Mouse (Mus musculus) retina, postnatal 7 days (tissue): Measurements from ENCODE around the gene Dnajb14.
A peak's percentile ranks its signal among the peaks of the same experiment; 100 is the strongest.
"Not testable (repeated sequence)": the region's sequence is repeated elsewhere in the genome, so short reads cannot be mapped to it uniquely, and the experiment has no call there.

Experiments
- DNase-seq: peaks from one replicate; pipeline ENCODE4 v3.0.0-alpha.2; 2012; ENCODE audit warnings: low read depth, low spot score

Gene Dnajb14

DNA sequence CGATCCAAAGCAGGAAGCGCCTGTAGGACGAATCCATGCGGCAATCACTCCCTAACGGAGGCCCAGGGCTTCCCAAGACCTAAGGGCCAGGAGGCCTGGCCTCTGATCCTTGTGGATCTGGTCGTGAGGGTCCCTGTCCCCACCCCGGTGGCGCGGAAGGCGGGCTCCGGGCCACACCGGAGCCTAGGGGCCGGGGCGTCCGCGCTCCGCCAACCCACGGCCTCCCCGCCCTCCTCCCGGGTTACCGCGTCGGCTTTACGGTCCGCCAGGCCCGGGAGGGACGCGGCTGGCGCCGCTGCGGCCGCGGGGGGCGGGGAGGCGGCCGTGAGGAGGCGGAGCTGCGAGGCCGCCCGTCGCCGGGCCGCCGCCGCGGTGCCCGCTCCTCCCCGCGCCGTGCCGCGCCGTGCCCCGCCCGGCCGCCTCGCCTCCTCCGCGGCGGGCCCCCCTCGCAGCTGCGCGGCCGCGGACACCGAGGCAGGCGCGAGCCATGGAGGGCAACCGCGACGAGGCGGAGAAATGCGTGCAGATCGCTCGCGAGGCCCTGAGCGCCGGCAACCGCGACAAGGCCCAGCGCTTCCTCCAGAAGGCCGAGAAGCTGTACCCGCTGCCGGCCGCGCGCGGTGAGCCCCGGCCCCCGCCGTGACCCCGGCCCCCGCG lies at the start of gene Dnajb14:
Gene Dnajb14, plus strand, starts transcription at position 239 of the 657 bp plus-strand sequence.
- DNase-seq = peak; percentile 49

DNA sequence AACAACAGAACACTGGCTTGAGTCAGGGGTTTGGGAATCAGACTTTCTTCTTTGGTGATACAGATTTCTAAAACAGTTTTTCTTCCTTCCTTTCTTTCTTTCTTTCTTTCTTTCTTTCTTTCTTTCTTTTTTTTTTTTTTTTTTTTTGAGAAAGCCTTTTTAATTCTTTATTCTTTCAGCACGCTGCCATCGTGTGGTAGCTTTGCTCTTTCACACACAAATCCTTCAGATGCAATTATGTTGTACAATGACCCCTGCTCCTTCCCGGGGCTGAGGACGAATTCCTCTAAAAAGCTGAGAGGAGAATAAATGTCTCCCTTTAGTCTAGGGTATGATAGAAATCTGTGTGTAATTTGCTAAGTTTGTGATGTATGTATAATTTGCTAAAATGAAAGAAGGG lies 48.8 kb upstream of the Dnajb14 start:
- DNase-seq = no peak

DNA sequence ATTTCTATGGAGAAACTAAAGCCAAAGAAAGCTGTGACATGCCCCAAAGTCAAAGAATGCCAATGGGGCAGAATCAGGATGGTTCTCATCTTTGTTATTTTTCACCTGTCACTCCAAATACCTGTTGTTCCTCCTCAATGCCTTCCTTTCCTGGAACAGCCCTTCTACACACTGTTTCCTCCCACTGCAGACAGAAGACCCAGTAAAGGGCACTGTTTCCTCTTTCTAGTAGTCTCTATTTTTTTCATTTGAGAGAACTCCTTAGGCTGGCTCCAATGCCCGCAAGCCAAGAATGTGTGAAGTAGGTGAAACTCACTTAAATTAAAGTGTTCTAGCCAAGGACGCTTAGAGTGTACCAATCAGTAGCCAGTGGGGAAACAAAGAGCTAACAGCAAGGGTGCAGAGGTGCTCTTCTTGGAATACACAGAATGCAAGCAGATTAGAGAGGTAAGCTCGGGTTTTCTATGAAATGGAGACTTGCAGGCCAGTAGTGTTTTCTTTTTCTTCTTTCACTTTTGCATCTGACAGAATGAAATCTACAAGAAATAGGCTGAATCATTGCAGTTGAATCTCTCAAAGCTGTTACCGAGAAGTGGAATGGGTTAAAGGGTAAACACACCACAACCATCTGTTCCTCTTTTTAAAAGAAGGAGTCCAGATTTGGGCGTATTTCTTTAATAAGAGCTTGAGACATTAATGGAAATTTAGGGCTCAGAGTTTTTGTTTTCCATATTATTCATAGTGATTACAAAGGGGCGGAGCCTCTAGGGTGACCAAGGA lies 46.6 kb upstream of the Dnajb14 start:
- DNase-seq = no peak

DNA sequence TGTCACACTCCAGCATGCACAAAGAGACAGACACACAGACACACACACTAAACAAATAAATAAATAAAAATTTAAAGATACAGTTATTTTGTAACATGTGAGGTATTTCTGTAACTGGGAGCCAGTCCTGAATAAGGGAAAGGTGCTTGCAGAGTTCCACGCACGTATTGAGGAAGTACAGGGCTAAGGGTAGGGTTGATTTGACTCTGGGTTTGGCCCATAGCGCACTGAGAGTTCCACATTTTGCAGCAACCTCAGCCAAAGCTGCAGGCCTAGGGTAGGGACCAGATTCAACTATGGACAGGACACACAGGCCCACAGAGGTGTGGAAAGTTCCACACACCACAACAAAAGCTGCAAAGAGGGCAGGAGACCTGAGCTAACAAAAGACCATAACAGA lies 44.2 kb upstream of the Dnajb14 start:
- DNase-seq = no peak

DNA sequence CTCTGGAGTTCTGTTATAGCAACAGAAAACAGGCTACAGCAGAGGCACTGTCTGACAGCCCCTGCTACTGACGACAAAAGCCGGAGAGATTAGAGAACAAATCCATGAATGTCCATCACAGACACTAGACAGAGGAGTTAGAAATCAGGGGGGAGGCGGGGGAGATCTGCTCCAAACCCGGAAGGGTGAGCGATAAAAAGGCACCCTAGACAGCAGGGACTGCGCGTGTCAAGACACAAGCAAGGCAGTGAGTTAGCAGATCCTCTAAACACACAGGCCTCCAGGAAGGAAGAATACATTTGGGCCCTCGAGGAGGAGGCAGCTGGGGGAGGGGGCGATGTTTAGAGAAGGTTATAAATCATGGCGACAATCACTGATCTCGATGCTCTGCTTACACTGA lies 39.8 kb upstream of the Dnajb14 start:
- no peak for DNase-seq

DNA sequence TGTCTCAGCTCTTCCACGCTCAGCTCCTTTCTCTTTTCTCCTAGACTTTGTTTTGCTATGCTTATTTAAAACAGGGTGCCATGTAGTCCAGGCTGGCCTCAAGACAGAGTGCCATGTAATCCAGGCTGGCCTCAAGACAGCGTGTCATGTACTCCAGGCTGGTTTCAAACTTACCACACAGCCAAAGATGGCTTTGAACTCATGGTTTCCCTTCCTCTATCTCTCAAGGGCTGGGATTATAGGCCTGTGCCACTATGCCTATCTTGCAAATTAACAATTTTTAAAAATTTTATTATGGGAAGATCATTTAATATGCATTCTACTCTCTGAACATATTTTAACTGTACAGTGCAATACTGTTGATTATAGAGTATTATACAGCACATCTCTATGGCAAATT lies 36.3 kb upstream of the Dnajb14 start:
- DNase-seq = no peak

DNA sequence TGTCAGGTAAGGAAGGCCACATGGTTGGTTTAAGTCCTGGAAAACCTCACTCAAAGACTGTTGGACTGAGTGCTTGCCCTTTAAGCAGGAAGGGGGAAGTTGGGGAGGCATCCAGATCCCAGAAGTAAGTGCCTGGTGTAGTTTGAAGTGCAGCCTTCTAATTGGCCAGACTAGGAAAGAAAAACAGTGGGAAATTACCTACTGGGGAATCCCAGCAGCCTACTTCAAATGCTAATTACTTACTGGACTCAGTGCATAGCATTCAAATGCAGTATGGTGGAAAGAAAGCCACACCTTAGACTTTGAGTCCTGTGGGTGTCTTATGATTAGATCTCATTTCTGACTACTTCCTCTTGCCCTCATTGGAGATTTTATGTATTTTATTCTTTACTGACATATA lies 34.3 kb upstream of the Dnajb14 start:
- DNase-seq = no peak

DNA sequence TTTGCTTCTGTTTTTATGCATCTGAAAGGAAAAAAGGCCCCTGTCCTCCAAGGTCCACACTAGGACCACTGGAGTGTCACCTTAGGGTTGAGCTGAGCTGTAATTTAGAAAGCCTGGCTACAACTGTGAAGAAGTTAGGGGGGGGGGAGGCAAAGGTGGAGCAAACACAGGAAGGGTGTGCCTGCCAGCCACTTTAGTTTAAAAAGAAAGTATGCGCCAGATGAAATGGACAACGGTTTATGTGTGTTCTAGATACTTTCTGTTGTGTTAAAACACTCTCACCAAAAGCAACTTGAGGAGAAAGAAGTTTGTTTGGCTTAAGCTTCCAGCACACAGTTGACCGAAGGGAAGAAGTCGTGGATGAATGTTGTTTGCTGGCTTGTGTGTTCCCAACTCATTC lies 33.8 kb upstream of the Dnajb14 start:
- no peak for DNase-seq

DNA sequence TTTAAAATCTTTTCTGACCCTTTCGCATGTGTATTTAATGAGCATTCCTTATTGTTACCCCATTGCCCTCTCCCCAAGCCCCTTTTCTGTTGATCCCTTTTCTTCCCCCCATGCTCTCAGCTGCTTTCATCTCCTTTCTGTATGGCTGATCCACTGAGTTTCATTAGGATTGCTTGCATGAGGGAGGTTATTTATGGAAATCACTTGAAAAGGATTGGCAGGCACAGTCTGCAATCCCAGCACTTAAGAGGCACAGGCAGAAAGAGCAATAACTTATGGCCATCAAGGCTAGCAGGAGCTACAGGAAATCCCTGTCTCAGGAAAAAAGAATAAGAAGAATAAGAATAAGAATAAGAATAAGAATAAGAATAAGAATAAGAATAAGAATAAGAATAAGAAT lies 30.9 kb upstream of the Dnajb14 start:
- no peak for DNase-seq

DNA sequence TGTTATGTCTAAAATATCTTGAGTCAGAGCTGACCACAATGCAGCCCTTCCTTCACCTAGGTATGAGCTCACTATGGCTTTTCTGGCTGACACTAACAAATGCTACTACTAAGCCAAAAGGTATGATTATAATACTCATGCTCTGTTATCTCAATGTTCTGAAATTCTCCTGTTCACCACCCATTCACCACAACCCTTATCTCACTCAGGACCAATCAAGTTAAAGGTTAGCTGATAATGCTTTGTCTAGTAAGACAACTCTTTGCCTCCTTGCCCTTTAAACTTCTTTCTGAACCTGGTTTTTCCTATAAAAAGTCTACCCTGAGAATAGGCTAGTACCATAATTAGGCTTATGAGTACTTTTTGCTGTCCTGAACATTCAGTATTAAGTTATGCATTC lies 29.3 kb upstream of the Dnajb14 start:
- no peak for DNase-seq

DNA sequence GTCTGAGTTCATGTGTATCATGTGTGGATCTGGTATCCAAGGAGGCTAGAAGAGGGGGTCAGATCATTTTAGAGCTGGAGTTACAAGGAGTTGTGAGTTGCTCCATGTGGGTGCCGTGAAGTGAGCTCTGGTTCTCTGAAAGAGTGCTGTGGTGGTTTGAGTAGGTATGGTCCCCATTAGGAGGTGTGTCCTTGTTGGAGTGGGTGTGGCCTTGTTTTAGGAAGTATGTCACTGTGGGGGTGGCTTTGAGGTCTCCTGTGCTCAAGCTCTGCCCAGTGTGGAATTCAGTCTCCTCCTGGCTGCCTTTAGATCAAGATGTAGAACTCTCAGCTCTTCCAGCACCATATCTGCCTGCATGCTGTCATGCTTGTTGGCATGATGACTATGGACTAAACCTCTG lies 24.5 kb upstream of the Dnajb14 start:
- DNase-seq = no peak

DNA sequence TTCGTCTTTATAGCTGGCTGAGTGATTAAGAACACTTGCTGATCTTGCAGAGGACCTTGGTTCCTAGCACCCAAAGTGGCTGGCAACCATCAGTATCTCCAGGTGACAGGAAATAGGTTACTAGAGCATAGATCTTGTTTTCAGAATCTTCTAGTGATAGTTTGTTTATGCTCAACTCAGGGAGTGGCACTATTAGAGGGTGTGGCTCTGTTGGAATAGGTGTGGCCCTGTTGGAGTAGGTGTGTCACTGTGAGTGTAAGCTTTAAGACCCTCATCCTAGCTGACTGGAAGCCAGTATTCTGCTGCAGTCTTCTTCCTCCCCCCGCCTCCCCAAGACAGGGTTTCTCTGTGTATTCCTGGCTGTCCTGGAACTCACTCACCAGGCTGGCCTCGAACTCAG lies 23.2 kb upstream of the Dnajb14 start:
- no peak for DNase-seq

DNA sequence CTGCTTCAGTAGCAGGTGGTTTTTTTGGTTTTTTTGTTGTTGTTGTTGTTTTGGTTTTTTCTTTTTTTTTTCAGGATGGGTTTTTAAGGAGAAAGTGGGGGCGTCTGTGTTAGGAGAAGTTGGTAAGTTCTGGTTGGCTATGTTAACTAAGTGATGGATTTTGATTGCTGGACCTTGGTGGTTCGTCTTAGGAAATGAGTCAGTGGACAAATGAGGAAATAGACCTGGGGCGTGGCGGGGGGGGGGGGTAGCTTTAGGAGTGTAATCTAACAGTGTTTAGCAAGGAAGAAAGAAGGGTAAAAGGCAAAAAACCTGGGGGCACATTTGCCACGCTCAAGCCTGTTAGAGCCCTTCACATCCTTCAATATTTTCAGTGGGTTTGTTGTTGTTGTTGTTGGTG lies 20.9 kb upstream of the Dnajb14 start:
- no peak for DNase-seq

DNA sequence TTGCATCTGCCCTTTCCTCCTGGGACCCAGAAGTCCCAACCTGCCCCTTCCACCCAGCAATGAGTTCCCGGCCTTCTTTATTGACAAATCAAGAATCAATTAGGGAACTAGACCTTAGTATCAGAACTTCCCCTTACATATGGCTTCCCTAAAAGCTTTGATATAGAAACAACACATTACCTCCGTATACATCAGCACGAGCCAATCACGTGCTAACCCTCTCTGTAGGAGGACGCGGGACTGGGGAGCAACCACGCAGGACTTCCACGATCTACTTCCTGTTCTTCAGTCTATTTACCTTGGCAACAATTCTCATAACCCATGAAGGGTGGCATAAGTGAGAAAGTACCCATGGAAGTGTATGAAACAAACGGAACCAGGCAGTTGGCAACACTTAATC lies 19.1 kb upstream of the Dnajb14 start:
- no peak for DNase-seq

DNA sequence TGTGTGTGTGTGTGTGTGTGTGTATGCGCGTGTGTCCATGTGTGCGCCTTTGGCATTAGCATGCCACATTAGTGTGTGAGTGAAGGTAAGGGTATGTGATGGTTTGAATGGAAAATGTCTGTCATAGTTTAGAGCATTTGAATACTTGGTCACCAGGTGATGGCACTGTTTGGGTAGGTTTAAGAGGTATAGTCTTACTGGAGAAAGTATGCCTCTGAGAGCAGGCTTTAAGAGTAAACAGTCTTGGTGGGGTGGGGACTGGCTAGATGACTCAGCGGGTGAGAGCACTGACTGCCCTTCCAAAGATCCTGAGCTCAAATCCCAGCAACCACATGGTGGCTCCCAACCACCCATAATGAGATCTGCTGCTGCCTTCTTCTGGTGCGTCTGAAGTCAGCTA lies 17.8 kb upstream of the Dnajb14 start:
- no peak for DNase-seq

DNA sequence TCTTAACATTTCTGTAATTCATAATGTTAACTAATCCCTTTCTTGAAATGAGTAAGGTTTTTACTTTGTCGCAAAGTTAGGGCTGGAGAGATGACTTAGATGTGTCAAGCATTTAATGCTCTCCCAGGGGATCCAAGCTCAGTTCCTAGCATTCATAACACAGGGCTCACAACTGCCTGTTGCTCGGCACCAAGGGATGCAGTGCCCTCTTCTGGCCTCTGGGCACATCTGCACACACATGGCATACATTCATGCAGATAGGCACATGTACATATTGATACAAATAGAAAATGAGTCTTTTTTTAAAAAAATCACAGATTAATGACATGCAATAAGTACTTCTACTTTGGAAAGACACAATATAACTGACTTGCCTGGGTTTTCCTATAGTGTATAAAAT lies 16.3 kb upstream of the Dnajb14 start:
- no peak for DNase-seq

DNA sequence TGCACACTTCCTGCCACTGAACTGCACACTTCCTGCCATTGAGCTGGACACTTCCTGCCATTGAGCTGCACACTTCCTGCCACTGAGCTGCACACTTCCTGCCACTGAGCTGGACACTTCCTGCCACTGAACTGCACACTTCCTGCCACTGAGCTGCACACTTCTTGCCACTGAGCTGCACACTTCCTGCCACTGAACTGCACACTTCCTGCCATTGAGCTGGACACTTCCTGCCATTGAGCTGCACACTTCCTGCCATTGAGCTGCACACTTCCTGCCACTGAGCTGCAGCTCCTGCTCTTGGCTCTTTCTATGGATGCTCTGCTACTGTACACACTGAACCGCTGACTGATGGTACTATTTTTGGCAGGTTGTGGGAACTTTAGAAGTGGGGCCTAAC lies 14.5 kb upstream of the Dnajb14 start:
- not testable (repeated sequence) for DNase-seq

DNA sequence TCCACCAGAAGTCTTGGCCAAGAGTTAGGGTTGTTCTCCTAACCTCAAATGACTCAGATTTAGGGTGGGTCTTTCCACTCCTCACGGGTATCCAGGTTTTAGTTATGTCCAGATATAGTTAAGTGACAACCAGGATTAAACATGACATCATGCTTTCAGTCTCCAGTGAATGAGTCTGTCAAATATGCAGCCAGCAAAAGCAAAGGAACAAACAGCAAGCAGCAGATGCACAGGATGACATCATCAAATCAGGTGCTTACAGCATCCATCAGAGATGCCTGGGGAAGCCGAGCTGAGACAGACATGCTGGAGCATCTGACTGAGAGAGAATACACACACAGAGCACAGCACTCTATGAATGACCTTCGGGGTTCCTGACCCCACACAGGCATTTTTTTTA lies 12.1 kb upstream of the Dnajb14 start:
- DNase-seq = no peak

DNA sequence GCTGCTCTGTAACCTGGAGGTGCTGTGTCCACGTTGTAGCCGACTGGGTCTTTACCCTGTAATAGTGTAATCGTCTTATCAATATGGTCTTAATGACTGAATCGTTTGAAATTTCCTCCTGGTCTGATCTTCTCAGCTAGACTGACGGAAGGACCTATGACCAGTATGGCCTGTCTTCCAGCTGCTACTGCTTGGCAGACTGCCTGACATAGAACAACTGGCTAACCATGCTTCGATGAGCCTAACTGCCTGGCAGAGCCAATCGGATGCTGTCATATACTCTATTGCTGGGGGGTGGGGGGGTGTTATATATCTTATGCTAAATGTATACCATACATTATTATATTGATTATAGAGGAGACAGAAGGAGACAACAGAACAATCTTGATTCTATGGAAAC lies 11.4 kb upstream of the Dnajb14 start:
- DNase-seq = no peak

DNA sequence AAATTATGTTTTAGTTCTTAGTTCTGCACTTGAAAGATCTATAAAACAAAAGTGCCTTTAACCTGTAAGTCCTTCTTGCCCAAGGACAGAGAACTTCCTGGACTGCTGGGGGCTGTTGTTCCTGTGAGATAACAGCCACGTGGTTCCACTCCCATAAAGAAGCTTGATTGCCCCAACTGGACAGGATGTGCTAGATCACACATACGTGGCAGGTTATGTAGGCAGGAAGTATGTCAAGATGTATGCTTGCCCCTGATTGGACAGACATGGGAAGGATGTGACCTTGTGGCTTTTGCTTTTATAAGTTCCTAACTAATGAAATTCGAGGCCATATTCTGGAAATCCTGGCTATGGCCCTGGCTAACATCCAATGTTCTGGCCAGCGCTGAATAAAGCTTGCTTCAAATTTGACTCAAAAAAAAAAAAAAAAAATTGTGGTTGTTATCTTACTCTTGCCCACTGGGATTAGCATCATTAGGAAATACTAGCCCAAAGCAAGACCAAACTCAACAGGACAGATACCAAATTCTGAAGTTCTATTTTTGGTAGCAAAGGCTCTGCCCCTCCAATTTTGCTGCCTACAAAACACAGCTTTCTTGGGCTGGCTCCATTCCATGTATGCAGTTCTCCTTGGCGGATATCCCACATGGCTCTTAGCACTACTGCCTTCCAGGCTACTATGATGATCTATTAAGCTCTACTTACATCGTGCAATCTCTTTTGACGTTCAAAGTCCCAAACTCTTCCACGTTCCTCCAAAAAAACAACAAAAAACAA lies 6.9 kb upstream of the Dnajb14 start:
- DNase-seq = no peak

DNA sequence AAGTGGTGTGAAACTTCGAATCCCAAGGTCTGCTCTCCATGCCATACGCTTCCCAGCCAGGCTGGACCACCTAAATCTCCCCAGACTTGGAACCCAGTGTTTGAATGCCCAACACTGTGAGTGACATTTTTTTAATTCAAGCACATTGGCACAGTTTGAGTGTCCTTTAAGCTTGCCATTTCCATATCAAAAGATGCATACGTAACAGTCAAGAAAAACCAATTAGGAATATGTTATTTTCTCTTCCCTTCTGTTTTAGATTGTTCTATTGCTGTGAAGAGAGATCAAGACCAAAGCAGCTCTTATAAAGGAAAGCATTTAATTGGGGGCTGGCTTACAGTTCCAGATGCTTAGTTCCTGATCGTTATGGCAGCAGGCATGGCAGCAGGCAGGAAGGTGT lies 6.0 kb upstream of the Dnajb14 start:
- DNase-seq = no peak

DNA sequence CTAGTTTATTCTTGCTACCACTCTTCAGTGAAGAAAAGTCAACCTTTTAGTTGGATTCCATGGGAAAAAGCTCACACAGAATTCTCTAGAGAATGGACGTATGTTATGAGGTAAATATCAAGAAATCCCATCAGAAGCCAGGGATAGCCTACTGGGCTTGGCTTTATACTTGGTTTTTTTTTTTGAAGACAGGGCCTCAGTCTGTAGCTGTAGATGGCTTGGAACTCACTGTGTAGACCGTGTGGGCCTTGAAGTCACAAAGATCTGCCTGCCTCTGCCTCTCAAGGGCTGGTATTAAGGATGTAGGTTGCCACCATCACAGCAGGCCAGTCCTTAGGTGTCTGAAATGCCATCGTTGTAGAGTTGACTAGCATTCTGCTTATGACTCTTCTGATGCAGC lies 4.9 kb upstream of the Dnajb14 start:
- no peak for DNase-seq
